Mouse (Mus musculus): ENCODE results near the gene Larp4b. TPM values are rescaled to one million over a fixed set of nuclear protein-coding genes. Genes with fewer than 3 reads are reported as not detected.

The Larp4b gene
- polyA plus RNA-seq, 1 experiment from 2014 or later = 50.7 TPM

- Histone ChIP-seq H3K4me2 (replicated peaks; ENCODE audit: low read depth, low read length) (no peak overlapping the region), H3K4me1 (ENCODE audit: control insufficient read depth, insufficient read depth, low read length) (no peaks in the 10 kb centered on the region), H3K27ac (ENCODE audit: low read length) (no peak overlapping the region), H3K9ac (replicated peaks; ENCODE audit: low read depth, low read length) (no peak overlapping the region), H3K4me3 (ENCODE audit: low read depth, low read length) (no peak overlapping the region), H3K9me3 (ENCODE audit: control insufficient read depth, low read depth, low read length) (no peaks in the 10 kb centered on the region), H3K27me3 (ENCODE audit: control insufficient read depth, insufficient read depth, low read length) (no peaks in the 10 kb centered on the region), H3K36me3 (ENCODE audit: control insufficient read depth, insufficient read depth, low read length) (peaks cover 32% of the 10 kb centered on the region)
- 86% methylated on average over 6 of the region's 6 CpGs for WGBS
- ATAC-seq (ENCODE audit: insufficient number of reproducible peaks, insufficient read depth, low FRiP score, low read depth) = no peak
Observed at GRCm38 (mm10) chr13:9136088-9136487, 42.4 kb downstream of the Larp4b start.

- H3K27me3 ChIP-seq (ENCODE audit: control insufficient read depth, insufficient read depth, low read length) = no peaks in the 10 kb centered on the region
- no peak overlapping the region for H3K9ac ChIP-seq (replicated peaks; ENCODE audit: low read depth, low read length)
- no peaks in the 10 kb centered on the region for H3K9me3 ChIP-seq (ENCODE audit: control insufficient read depth, low read depth, low read length)
- no peaks in the 10 kb centered on the region for H3K4me1 ChIP-seq (ENCODE audit: control insufficient read depth, insufficient read depth, low read length)
- WGBS = 68% methylated on average over 4 of the region's 4 CpGs
- H3K27ac ChIP-seq (ENCODE audit: low read length) = no peak overlapping the region
- ATAC-seq (ENCODE audit: insufficient number of reproducible peaks, insufficient read depth, low FRiP score, low read depth) = no peak
- H3K36me3 ChIP-seq (ENCODE audit: control insufficient read depth, insufficient read depth, low read length) = peaks cover 32% of the 10 kb centered on the region
- H3K4me2 ChIP-seq (replicated peaks; ENCODE audit: low read depth, low read length) = no peak overlapping the region
- no peak overlapping the region for H3K4me3 ChIP-seq (ENCODE audit: low read depth, low read length)
Observed at GRCm38 (mm10) chr13:9136733-9137132, 43.1 kb downstream of the Larp4b start.

GRCm38 (mm10) chr13:9139466-9139991 is 45.8 kb downstream of the Larp4b start:
- no peak overlapping the region for H3K4me2 ChIP-seq (replicated peaks; ENCODE audit: low read depth, low read length)
- WGBS = 65% methylated on average over 6 of the region's 6 CpGs
- H3K36me3 ChIP-seq (ENCODE audit: control insufficient read depth, insufficient read depth, low read length) = peaks cover 32% of the 10 kb centered on the region
- H3K4me1 ChIP-seq (ENCODE audit: control insufficient read depth, insufficient read depth, low read length) = no peaks in the 10 kb centered on the region
- H3K9ac ChIP-seq (replicated peaks; ENCODE audit: low read depth, low read length) = no peak overlapping the region
- H3K27ac ChIP-seq (ENCODE audit: low read length) = no peak overlapping the region
- H3K9me3 ChIP-seq (ENCODE audit: control insufficient read depth, low read depth, low read length) = no peaks in the 10 kb centered on the region
- no peaks in the 10 kb centered on the region for H3K27me3 ChIP-seq (ENCODE audit: control insufficient read depth, insufficient read depth, low read length)
- H3K4me3 ChIP-seq (ENCODE audit: low read depth, low read length) = no peak overlapping the region
- no peak for ATAC-seq (ENCODE audit: insufficient number of reproducible peaks, insufficient read depth, low FRiP score, low read depth)

GRCm38 (mm10) chr13:9140204-9140603 is 46.5 kb downstream of the Larp4b start:
- Histone ChIP-seq H3K9me3 (ENCODE audit: control insufficient read depth, low read depth, low read length) (no peaks in the 10 kb centered on the region), H3K36me3 (ENCODE audit: control insufficient read depth, insufficient read depth, low read length) (peaks cover 35% of the 10 kb centered on the region)
- ATAC-seq (ENCODE audit: insufficient number of reproducible peaks, insufficient read depth, low FRiP score, low read depth) = no peak

GRCm38 (mm10) chr13:9142371-9142770 is 48.7 kb downstream of the Larp4b start:
- H3K9ac ChIP-seq (replicated peaks; ENCODE audit: low read depth, low read length) = no peak overlapping the region
- peaks cover 41% of the 10 kb centered on the region for H3K36me3 ChIP-seq (ENCODE audit: control insufficient read depth, insufficient read depth, low read length)
- ATAC-seq (ENCODE audit: insufficient number of reproducible peaks, insufficient read depth, low FRiP score, low read depth) = no peak
- H3K4me1 ChIP-seq (ENCODE audit: control insufficient read depth, insufficient read depth, low read length) = no peaks in the 10 kb centered on the region
- no peak overlapping the region for H3K4me3 ChIP-seq (ENCODE audit: low read depth, low read length)
- H3K4me2 ChIP-seq (replicated peaks; ENCODE audit: low read depth, low read length) = no peak overlapping the region
- WGBS = 91% methylated on average over 2 of the region's 2 CpGs
- no peaks in the 10 kb centered on the region for H3K27me3 ChIP-seq (ENCODE audit: control insufficient read depth, insufficient read depth, low read length)
- H3K27ac ChIP-seq (ENCODE audit: low read length) = no peak overlapping the region
- no peaks in the 10 kb centered on the region for H3K9me3 ChIP-seq (ENCODE audit: control insufficient read depth, low read depth, low read length)

More at GRCm38 (mm10) chr13:9140204-9140603, 46.5 kb downstream of the Larp4b start:
- 76% methylated on average over 10 of the region's 10 CpGs for WGBS
- no peaks in the 10 kb centered on the region for H3K27me3 ChIP-seq (ENCODE audit: control insufficient read depth, insufficient read depth, low read length)
- H3K4me1 ChIP-seq (ENCODE audit: control insufficient read depth, insufficient read depth, low read length) = no peaks in the 10 kb centered on the region
- no peak overlapping the region for H3K4me2 ChIP-seq (replicated peaks; ENCODE audit: low read depth, low read length)
- H3K4me3 ChIP-seq (ENCODE audit: low read depth, low read length) = no peak overlapping the region
- no peak overlapping the region for H3K27ac ChIP-seq (ENCODE audit: low read length)
- no peak overlapping the region for H3K9ac ChIP-seq (replicated peaks; ENCODE audit: low read depth, low read length)

- Histone ChIP-seq H3K27me3 (ENCODE audit: control insufficient read depth, insufficient read depth, low read length) (no peaks in the 10 kb centered on the region), H3K9ac (replicated peaks; ENCODE audit: low read depth, low read length) (no peak overlapping the region), H3K27ac (ENCODE audit: low read length) (no peak overlapping the region), H3K4me2 (replicated peaks; ENCODE audit: low read depth, low read length) (no peak overlapping the region), H3K4me3 (ENCODE audit: low read depth, low read length) (no peak overlapping the region), H3K36me3 (ENCODE audit: control insufficient read depth, insufficient read depth, low read length) (peaks cover 33% of the 10 kb centered on the region), H3K4me1 (ENCODE audit: control insufficient read depth, insufficient read depth, low read length) (no peaks in the 10 kb centered on the region), H3K9me3 (ENCODE audit: control insufficient read depth, low read depth, low read length) (no peaks in the 10 kb centered on the region)
- no peak for ATAC-seq (ENCODE audit: insufficient number of reproducible peaks, insufficient read depth, low FRiP score, low read depth)
- 94% methylated on average over 2 of the region's 2 CpGs for WGBS
Observed at GRCm38 (mm10) chr13:9148830-9149229, 55.1 kb downstream of the Larp4b start.

GRCm38 (mm10) chr13:9149473-9150217 is 56.0 kb downstream of the Larp4b start:
- 81% methylated on average over 7 of the region's 7 CpGs for WGBS
- ATAC-seq (ENCODE audit: insufficient number of reproducible peaks, insufficient read depth, low FRiP score, low read depth) = no peak
- H3K4me3 ChIP-seq (ENCODE audit: low read depth, low read length) = no peak overlapping the region

GRCm38 (mm10) chr13:9151100-9151499 is 57.4 kb downstream of the Larp4b start:
- Histone ChIP-seq H3K4me3 (ENCODE audit: low read depth, low read length) (no peak overlapping the region), H3K4me1 (ENCODE audit: control insufficient read depth, insufficient read depth, low read length) (no peaks in the 10 kb centered on the region), H3K9ac (replicated peaks; ENCODE audit: low read depth, low read length) (no peak overlapping the region), H3K27me3 (ENCODE audit: control insufficient read depth, insufficient read depth, low read length) (no peaks in the 10 kb centered on the region), H3K27ac (ENCODE audit: low read length) (no peak overlapping the region), H3K36me3 (ENCODE audit: control insufficient read depth, insufficient read depth, low read length) (peaks cover 37% of the 10 kb centered on the region), H3K9me3 (ENCODE audit: control insufficient read depth, low read depth, low read length) (no peaks in the 10 kb centered on the region), H3K4me2 (replicated peaks; ENCODE audit: low read depth, low read length) (no peak overlapping the region)
- 83% methylated on average over 6 of the region's 6 CpGs for WGBS
- no peak; the same call in 1 of the 2 replicates for ATAC-seq (ENCODE audit: insufficient number of reproducible peaks, insufficient read depth, low FRiP score, low read depth)

More at GRCm38 (mm10) chr13:9149473-9150217, 56.0 kb downstream of the Larp4b start:
- no peaks in the 10 kb centered on the region for H3K4me1 ChIP-seq (ENCODE audit: control insufficient read depth, insufficient read depth, low read length)
- peaks cover 40% of the 10 kb centered on the region for H3K36me3 ChIP-seq (ENCODE audit: control insufficient read depth, insufficient read depth, low read length)
- H3K27ac ChIP-seq (ENCODE audit: low read length) = no peak overlapping the region
- no peaks in the 10 kb centered on the region for H3K9me3 ChIP-seq (ENCODE audit: control insufficient read depth, low read depth, low read length)
- no peaks in the 10 kb centered on the region for H3K27me3 ChIP-seq (ENCODE audit: control insufficient read depth, insufficient read depth, low read length)
- no peak overlapping the region for H3K9ac ChIP-seq (replicated peaks; ENCODE audit: low read depth, low read length)
- H3K4me2 ChIP-seq (replicated peaks; ENCODE audit: low read depth, low read length) = no peak overlapping the region
